Mouse (Mus musculus): ENCODE data around the gene Lamb3.

DNA sequence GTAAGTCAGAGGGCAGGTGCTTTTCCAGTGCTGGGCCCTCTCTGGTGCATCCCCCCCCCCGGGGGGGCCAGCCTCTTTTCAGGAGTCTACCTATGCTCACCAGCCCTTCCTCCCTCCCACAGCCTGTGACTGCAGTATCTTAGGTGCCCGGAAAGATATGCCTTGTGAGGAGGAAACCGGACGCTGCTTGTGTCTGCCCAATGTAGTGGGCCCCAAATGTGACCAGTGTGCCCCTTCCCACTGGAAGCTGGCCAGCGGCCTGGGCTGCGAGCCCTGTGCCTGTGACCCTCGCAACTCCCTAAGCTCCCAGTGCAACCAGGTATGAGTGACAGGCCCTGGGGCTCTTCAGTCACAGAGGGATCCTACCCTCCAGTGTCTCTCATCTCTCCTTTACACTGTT, 123.1 kb downstream of the Lamb3 start:
- no peak for TF ChIP-seq KAT2A (IDR thresholded peaks at IDR 0.05; ENCODE audit: insufficient replicate concordance, low read length)
- TF ChIP-seq POLR2A (IDR thresholded peaks at IDR 0.05; ENCODE audit: low read depth, low read length), result no peak
- TF ChIP-seq TCF12 (IDR thresholded peaks at IDR 0.05; ENCODE audit: low read depth, low read length), result no peak
- no peak for TF ChIP-seq CTCF (conservative IDR thresholded peaks at IDR 0.05 in 1 of 2, IDR thresholded peaks at IDR 0.05 in 1 of 2; ENCODE audit: low read depth in 2 of 2, low read length in 2 of 2)
- no peak for TF ChIP-seq MAX (IDR thresholded peaks at IDR 0.05; ENCODE audit: low read length)

All from CH12.LX (cell line).